Mouse (Mus musculus) kidney, adult 2 months (tissue): ENCODE measurements around the gene Zbtb25.

Experiments used
- CTCF ChIP-seq: fragments of 200-500 bp; conservative IDR thresholded peaks from 2 replicates; pipeline ENCODE4 v1.5.1; 2011; ENCODE audit warnings: low read depth, mild to moderate bottlenecking, control low read depth, low read length, moderate library complexity, mixed read lengths; ENCODE audit not compliant: insufficient read depth, insufficient read length
- POLR2A ChIP-seq: fragments of 200-500 bp; IDR thresholded peaks from one replicate; pipeline ENCODE4 v1.6.1; 2011; ENCODE audit warnings: low read depth, low read length, control low read depth

- TF ChIP-seq POLR2A (no peak), CTCF (no peak)
Observed at GRCm38 (mm10) chr12:76417433-76417854, 48.0 kb upstream of the Zbtb25 start, which contains the start of gene Ppp1r36.
